Mouse (Mus musculus) adrenal gland, postnatal 14 days (tissue): ENCODE data around the gene Ip6k1. TPM values are rescaled to one million over a fixed set of nuclear protein-coding genes. Genes with fewer than 3 reads are reported as not detected.

Source experiments
- DNase-seq: peaks from one replicate; pipeline ENCODE4 v3.0.0; 2021; ENCODE audit warnings: mixed read lengths
- total RNA-seq: library from RNA; stranded (reverse); gene quantifications from 2 replicates; pipeline ENCODE4 v1.2.3, GENCODE M21; 2021

Ip6k1 gene
- total RNA-seq, 1 experiment from 2014 or later = 92.7 TPM

DNA sequence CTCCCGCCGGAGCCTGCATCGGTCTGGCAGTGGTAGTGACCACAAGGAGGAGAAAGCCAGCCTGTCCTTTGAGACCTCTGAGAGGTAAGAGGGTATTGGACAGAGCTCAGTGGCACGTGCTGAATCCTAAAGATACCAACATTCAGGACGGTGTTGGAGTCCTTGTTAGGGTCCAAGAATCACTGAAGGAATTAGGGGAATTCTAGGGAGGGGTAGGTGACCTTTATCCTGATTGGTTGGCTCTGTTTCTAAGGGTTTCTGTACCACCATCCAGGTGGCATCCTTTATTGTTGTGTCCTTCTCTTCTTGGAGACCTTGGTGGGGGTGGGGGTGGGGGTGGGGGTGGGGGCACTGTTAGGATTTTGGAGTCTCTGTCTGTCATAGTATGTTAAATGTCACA lies 29.8 kb downstream of the Ip6k1 start:
- DNase-seq = no peak

DNA sequence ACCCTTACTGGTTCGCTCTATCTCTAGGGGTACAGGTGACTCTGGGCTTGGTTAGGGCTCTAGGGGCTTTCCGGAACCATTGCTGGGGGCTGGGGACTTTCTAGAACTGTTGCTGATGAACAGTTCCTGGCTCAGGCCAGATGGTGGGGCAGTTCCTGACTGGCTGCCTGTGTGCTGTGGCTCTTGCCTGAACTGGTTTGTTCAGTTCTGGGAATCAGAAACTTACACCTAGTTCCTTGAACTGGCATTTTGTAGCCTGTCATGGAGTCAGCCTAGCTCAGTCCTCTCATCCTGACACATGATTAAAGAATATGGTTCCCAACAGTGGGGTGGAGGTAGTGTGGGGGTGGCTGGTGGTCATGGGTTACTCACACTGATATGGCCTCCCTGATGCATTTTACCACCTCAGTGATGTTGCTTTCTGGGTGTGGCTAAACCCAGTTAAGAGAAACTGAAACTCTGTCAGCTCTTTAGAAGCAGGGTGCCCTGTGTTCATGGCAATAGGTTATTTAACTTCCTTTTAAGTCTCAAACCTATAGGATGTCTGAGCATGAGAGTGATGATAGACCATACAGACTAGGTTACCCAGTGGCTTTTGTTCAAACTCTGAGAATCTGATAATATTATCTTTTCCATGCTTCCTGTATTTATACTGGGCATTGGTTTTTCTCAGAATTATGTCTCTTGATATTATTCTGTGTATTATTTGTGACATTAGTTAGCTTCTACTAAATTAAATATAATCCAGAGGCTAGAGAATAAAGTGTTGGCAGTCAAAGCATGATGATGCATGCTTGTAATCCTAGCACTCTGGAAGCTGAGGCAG lies 33.2 kb downstream of the Ip6k1 start:
- no peak for DNase-seq

DNA sequence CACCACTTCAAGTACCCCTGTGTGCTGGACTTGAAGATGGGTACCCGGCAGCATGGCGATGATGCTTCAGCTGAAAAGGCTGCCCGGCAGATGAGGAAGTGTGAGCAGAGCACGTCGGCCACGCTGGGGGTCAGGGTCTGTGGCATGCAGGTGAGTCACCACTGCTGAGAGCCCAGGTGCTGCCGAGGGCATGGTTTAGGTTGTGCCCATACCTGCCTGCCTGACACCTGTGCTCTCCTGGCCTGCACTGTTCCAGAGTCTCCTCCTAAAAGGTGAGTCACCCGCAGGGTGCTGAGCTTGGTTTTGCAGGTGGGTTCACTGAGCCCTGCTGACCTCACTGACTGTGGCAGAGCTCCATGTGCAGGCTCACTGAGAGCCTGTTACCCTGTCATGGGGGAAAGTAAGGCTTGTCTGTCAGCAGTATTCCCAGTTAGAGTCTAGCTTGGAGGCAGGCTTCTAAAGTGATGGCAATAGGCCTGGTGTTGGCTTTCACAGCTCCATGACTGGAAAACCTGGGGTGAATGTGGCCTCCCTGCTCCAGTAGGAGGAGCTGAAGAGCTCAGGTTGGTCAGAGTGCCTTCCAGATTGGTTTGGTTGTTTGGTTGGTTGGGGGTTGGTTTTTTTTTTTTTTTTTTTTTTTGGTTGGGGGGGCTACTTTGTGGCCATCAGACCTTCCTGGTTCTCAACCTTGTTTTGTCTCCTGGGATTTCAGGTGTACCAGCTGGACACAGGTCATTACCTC lies 42.6 kb downstream of the Ip6k1 start:
- DNase-seq = no peak

DNA sequence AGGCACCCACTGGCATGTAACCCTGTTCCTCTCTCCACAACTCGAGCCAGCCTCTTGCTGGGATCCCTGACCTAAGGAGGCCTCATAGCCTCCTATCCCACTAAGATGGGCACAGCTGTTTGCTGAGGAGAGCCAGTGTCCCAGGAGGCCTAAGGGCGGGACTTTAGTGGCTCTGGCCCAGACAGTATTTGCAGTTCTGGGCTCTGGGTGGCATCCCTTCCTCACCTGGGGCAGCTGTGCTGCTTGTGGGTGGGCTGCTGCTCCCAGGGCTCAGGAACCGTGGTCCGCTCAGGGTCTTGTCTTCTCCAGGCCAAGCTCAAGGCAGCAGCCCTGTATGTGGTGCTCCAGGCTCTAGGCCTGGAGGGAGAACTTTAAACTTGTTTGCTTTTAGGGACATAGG lies 44.3 kb downstream of the Ip6k1 start:
- no peak for DNase-seq

DNA sequence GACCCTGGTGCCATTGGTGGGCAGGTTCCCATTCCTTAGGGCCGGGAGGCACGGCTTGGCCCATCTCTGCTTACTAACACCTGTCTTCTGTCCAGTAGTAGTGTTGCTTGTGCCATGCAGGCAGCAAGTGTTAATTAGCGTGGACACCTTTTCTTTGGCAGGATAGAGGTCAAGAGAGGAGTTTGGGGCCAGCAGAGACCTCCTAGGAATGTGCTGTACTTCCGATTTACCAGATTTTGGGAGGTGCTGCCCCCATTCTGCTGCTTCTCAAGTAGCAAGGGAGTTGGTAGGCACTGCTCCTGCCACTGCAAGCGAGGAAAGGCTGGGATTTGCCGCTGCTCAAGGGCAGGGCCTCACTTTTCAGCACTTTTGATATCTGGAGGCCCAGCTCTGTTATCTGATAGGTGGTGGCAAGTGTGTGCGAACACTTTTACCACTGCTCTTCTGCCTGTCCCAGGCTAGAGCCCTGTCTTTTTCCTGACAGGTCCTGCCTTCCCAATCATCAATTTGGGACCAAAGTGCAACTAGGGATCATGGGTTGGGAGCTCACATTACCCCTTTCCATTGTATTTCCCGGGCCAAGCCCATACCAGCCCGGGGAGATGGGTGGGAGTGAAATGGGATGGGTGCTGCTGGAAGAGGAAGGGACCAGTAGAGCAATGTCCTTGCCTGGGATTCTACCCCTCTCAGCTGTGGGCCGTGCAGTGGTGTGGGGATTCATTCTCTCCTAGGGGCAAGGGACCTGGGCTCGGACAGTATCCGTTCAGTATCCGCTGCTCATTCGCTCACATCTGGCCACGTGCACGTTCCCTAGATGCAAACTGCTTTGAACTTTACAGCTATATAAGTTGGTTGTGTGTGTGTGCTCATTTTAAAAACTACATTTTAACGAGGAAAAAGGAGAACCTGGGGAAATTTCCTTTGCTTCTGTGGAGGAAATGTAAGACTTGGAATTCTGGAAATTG lies 45.6 kb downstream of the Ip6k1 start:
- DNase-seq = no peak

DNA sequence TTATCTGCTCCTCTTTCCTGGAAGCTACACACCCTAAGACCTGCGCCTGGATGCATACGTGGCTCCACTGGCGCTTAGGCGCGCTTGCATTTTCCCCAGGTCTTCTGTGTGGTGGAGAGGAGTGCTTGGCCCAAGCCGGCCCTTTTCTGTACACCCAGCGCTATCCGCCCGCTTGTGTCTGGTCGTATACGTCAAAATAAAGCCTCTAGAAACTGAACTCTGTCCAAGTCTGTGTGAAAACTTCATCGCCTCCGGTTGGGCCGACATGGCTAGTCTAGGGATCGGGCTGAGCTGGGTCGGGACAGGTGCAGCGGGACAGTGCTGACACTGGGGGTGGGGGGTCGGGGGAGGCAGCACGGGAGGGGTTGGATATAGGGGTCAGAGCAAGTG lies 46.3 kb downstream of the Ip6k1 start:
- DNase-seq = no peak

DNA sequence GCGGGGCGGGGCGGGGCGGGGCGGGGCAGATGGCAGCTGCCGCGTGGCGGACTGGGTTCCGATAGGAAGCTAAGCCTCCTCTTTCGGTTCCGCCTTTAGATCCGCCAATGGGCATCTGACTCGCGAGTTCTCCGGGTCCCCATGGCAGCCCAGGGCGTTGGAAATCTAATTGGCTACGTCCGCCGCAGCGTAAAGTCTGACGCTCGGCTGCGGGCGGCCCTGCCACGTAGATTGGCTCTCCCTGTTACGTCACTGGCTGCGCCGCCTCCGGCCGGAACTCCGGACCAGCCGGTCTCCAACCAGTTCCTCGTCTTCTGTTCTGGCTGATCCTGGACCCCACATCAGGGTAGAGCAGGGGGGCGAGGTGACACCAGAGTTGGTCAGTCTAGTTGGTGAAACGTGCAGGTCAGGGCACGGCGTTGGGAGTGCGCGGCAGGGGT lies 46.7 kb downstream of the Ip6k1 start, which contains the start of gene Gmppb:
TSS of gene Gmppb (plus strand) at position 227 of the 440 bp plus-strand sequence.
- peak; percentile 98 for DNase-seq

DNA sequence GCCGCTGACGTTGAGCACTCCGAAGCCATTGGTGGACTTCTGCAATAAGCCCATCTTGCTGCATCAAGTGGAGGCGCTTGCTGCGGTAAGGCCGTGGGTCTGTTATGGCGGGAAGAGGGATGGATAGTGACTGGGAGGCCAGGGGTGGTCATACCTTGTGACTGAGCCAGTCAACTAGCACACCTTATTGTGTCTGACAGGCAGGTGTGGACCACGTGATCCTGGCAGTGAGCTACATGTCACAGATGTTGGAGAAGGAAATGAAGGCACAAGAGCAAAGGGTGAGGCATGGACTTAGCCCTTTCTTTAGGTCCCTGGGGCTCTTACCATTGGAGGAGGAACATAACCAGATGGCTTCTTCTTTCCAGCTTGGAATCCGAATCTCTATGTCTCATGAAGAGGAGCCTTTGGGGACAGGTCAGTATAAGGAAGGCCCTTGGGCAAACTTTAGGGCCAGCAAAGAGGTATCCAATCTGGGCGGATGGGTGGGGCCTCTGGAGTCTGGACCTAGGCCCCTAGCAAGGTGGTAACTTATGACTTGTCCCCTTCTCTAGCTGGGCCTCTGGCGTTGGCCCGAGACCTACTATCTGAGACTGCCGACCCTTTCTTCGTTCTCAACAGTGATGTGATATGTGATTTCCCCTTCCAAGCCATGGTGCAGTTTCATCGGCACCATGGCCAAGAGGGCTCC lies 47.4 kb downstream of the Ip6k1 start:
- DNase-seq = peak; percentile 3

DNA sequence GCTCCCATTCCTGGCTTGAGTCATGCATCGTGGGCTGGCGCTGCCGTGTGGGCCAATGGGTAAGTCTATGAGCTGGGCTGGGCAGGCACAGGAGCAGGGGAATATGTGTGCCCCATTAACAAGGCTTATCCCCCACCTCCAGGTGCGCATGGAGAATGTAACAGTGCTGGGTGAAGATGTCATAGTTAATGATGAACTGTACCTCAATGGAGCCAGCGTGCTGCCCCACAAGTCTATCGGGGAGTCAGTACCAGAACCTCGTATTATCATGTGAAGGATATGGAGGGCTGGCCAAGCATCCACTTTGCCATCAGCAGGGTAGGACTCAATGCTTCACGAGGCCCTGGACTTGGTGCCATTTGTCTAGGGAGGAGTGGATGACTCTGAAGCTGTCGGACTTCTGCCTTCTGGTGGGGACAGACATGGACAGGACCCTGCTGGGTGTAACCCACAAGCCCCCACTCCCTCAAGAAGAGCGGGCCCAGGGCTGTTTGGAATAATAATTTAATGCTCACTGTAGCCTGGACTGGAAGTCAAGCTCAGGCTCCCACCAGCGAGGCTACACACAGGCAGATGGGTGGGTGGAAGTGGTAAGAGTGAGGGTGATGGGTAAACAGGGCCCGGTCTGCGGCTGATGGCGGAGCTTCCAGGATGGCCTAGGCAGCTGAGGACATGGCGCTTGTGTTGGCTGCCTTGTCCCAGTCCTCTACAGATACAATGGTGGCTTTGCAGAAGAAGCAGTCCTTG lies 49.1 kb downstream of the Ip6k1 start:
- peak; percentile 5 for DNase-seq

DNA sequence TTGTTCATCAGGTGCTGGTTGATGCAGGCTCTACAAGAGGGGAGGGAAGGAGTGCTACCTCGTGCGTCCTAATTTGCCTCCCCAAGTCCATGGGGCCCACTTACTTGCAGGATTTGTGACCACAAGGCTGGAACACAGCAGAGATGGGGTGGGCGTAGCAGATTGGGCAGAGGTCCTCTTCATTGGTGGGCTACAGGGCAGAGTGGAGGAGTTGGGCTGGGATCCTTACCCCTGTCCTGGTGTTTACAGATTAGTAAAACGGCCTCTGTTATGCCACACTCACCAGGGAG lies 49.6 kb downstream of the Ip6k1 start:
- peak; percentile 3 for DNase-seq

DNA sequence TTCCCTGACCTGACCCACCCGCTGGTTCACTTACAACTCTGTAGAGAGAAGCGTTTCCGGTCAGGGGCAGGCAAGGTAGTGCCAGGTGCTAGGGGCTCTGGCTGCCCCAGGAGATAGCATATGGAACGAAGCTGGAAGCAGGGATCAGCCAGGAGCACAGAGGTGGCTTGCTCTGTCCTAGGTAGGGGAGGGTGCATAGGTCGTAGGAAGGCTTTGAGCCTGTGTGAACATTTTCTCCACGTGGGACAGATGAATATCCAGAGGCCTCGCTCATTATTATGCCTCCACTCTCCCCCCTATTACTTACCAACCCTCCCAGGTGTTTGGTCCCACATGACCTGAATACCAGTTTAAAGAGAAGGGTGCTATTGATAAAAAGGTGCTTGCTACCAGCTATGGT lies 50.1 kb downstream of the Ip6k1 start:
- DNase-seq = no peak

DNA sequence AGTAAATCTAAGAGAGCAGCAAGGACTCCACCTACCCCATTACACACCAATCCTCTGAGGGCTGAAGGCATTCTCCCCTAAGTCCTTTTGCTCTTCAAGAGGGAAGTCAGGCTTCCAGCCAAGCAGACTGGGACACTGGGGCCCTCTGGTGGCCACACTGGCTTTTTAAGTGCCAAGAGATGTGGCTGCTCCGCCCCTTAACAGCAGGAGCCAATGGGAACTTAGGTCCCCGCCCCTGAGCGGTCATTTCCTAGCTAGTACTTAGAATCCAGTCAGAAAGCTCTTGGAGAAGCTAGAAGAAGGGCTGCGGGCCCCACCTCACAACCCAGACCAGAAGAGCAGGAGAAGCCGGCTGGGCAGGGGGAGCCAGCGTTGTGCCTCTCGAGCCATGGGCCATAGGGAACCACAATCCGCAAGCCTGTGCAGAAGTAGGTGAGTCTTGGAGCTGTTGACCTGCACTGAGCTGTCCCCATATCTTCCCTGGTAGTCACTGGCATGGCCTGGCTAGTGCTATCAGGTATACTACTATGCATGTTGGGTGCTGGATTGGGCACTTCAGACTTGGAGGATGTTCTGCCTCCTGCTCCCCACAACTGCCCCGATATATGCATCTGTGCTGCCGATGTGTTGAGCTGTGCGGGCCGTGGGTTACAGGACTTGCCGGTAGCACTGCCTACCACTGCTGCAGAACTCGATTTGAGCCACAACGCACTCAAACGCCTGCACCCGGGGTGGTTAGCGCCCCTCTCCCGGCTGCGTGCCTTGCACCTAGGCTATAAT lies 50.8 kb downstream of the Ip6k1 start, which contains the start of gene Amigo3:
TSS of gene Amigo3 (plus strand) at position 275 of the 780 bp plus-strand sequence.
- DNase-seq = peak; percentile 97

DNA sequence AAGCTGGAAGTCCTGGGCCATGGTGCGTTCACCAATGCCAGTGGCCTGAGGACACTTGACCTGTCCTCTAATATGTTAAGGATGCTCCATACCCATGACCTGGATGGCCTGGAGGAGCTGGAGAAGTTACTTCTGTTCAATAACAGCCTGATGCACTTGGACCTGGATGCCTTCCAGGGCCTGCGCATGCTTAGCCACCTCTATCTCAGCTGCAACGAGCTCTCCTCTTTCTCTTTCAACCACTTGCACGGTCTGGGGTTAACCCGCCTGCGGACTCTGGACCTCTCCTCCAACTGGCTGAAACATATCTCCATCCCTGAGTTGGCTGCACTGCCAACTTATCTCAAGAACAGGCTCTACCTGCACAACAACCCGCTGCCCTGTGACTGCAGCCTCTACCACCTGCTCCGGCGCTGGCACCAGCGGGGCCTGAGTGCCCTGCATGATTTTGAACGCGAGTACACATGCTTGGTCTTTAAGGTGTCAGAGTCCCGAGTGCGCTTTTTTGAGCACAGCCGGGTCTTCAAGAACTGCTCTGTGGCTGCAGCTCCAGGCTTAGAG lies 51.4 kb downstream of the Ip6k1 start:
- no peak for DNase-seq

DNA sequence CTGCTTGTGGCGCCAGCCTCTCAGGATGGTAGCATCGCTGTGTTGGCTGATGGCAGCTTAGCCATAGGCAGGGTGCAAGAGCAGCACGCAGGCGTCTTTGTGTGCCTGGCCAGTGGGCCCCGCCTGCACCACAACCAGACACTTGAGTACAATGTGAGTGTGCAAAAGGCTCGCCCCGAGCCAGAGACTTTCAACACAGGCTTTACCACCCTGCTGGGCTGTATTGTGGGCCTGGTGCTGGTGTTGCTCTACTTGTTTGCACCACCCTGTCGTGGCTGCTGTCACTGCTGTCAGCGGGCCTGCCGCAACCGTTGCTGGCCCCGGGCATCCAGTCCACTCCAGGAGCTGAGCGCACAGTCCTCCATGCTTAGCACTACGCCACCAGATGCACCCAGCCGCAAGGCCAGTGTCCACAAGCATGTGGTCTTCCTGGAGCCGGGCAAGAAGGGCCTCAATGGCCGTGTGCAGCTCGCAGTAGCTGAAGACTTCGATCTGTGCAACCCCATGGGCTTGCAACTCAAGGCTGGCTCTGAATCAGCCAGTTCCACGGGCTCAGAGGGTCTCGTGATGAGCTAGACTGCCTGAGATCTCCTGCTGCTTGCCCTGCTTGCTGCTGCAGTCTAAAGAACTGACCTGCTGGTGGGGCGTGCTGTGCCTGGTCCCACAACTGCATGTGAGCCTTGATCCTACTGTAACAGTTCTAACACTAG lies 52.2 kb downstream of the Ip6k1 start:
- DNase-seq = peak; percentile 6

DNA sequence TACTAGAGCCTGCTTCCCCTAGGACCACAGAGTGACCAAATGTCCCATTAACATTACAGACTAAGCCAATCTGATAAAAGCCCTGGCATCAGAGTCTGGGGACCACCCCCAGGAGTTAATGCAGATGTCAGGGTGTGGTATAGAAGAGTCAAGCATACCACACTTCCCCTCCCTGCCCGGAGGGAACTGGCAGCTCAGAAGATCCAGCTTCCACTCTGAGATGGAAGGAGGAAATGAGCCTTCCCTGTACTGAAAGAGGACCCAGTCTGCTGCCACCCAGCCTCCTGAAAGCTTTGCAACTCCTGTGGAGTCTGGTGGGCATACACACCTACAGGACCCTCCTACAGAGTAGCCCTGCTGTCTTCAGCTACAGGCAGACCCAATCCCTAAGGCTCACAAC lies 52.8 kb downstream of the Ip6k1 start:
- DNase-seq = peak; percentile 12

DNA sequence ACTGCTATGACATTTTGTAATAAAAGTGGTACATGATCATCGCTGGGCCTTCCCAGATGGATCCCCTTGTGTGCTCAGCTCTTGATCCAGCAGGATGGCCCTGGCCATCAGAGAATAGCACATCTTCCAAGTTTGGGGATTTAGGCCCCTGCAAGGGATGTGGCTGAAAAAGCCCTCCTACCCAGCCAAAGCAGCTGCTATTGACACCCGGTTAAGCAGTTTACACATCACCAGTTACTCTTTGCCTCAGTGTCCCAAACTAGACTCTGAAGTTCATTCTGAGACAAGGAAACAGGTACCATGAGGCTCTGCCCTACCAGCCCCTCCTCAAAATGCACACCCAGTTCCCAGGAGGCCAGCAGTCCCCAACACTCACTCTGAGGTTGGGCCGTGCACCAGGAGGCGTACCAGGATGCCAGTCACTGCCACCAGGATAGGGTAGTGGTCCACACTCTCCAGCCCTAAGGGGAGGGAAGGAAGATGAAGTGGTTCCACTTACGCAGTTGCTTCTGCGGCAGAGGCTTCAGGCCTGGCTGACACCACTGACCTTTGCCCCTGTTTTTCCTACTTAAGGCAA lies 53.4 kb downstream of the Ip6k1 start:
- DNase-seq = no peak

DNA sequence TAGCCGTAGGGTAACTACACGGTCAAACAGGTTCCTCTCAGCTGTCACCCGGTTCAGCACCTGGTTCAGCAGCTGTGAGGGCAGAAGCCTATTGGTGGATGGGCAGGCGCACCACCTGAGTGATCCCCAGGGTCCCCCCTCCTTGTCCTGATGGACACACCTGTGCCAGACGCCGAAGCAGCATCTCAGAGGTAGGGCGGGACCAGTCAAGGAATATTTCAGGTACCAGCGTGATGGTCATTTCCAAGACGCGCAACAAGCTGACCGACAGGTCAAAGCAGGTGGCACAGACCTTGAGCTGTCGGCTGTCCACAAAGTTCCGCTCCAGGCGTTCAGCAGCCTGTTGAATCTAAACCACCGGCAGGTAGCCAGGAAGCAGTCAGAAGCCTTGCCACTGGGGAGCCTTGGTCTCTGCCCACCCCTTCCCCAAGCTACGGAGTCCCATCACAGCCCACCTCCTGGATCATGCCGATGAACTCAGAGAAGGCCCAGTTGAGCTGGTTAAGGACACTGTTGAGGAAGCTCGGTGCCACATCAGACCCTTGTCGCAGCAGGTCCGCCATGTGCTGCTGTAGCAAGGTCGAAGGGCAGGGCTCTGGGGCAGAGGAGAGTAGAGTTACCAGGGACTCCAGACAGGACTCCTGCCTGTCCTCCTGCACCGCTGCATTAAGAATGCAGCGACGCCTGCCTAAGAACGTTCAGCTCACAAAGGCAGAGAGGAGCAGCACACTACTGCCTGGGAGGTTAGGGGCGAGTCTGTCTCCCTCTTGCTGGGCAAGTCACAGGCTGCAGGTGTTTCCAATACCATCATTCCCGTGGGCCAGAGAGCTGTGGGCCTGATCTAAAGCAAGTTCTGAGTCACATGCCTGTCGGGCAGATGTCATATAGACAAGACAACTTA lies 54.3 kb downstream of the Ip6k1 start:
- peak; percentile 29 for DNase-seq

DNA sequence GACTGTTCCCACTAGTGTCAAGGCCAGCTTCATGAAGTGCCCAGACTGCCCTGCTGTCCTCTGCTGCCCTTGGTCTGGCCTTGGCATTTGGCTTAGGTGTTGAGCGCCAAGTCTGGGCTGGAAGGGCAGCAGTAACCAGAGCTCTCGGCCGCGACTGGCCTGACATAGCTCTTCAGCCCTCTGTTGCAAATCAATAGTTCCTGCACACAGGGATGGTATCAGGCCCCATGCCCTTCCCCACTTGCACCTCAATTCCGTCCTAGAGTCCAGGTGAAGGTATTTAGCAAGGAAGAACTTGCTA lies 54.9 kb downstream of the Ip6k1 start:
- peak; percentile 75 for DNase-seq
